Mouse (Mus musculus): Measurements from ENCODE around the gene Parp1. TPM values are rescaled to one million over a fixed set of nuclear protein-coding genes. Genes with fewer than 3 reads are reported as not detected.
A peak's percentile ranks its signal among the peaks of the same experiment; 100 is the strongest.
"Not testable (repeated sequence)": the region's sequence is repeated elsewhere in the genome, so short reads cannot be mapped to it uniquely, and the experiment has no call there.

Parp1 gene
- total and polyA plus RNA-seq, 3 experiments = 28.2 to 77.1 (median 55.6) TPM

- DNase-seq = not testable (repeated sequence)
These were observed 69.1 kb downstream of the Parp1 start for GRCm38 (mm10) chr1:180637796-180638195.

GRCm38 (mm10) chr1:180639416-180640401 lies 71.0 kb downstream of the Parp1 start:
- no peak for DNase-seq

GRCm38 (mm10) chr1:180640605-180641125 lies 71.9 kb downstream of the Parp1 start:
- peak; percentile 71 for DNase-seq

GRCm38 (mm10) chr1:180641137-180641517 lies 72.4 kb downstream of the Parp1 start, which contains the start of gene Lin9:
Lin9 (plus strand) TSS chr1:180641150.
- peak; percentile 95 for DNase-seq

- DNase-seq = no peak
These were observed 72.9 kb downstream of the Parp1 start for GRCm38 (mm10) chr1:180641518-180642227.

- no peak for DNase-seq
These were observed 73.5 kb downstream of the Parp1 start for GRCm38 (mm10) chr1:180642228-180642564.

Small RNA genes within 50 kb of the gene (microRNA-seq; reads per million reads assigned to microRNA genes)
- gene Mir6904 = 0 to 0.44 reads per million in 2 experiments

Other genes with a start within 250 kb of the Parp1 start
- gene Itpkb, start 238.4 kb upstream of the Parp1 start, total RNA-seq (2021) = 10 to 100 TPM; 45.6 to 76.4 TPM
- 22.6 and 25.3 TPM in 2 replicates for gene Itpkb, start 238.4 kb upstream of the Parp1 start, polyA plus RNA-seq (2012; rRNA removed)
- gene Stum, start 85.4 kb upstream of the Parp1 start, total RNA-seq (2021) = under 1 TPM; 0.52 to 0.63 TPM
- 0.19 and 2.0 TPM in 2 replicates for gene Stum, start 85.4 kb upstream of the Parp1 start, polyA plus RNA-seq (2012; rRNA removed)
- 1 to 10 TPM; 3.4 to 4.9 TPM for gene Lin9, start 72.2 kb downstream of the Parp1 start, total RNA-seq (2021)
- 0.88 and 1.0 TPM in 2 replicates for gene Lin9, start 72.2 kb downstream of the Parp1 start, polyA plus RNA-seq (2012; rRNA removed)
- not detected for gene Mixl1, start 128.1 kb downstream of the Parp1 start, total RNA-seq (2021)
- gene Mixl1, start 128.1 kb downstream of the Parp1 start, polyA plus RNA-seq (2012; rRNA removed) = 0.07 TPM in 1 of 2 replicates, not detected in the other
- 10 to 100 TPM; 45.0 to 53.1 TPM for gene Acbd3, start 157.1 kb downstream of the Parp1 start, total RNA-seq (2021)
- 10.8 and 11.1 TPM in 2 replicates for gene Acbd3, start 157.1 kb downstream of the Parp1 start, polyA plus RNA-seq (2012; rRNA removed)
- 100 to 1,000 TPM; 639 to 657 TPM for gene H3f3a, start 245.0 kb downstream of the Parp1 start, total RNA-seq (2021)
- gene H3f3a, start 245.0 kb downstream of the Parp1 start, polyA plus RNA-seq (2012; rRNA removed) = 103 and 113 TPM in 2 replicates

Measured in adrenal gland, adult 2 months (tissue).